Mouse (Mus musculus) bone marrow, adult 2 months (tissue): Measurements from ENCODE around the gene Pawr.

Experiments
- CTCF ChIP-seq: fragments of 200-500 bp; IDR thresholded peaks from 2 replicates; pipeline ENCODE4 v1.5.1; 2011; ENCODE audit warnings: low read length, control low read depth; ENCODE audit not compliant: control insufficient read depth, insufficient read depth
- POLR2A ChIP-seq: fragments of 200-500 bp; IDR thresholded peaks from 2 replicates; pipeline ENCODE4 v1.6.1; 2011; ENCODE audit warnings: low read depth, mild to moderate bottlenecking, control low read depth, low read length, borderline replicate concordance; ENCODE audit not compliant: control insufficient read depth

DNA sequence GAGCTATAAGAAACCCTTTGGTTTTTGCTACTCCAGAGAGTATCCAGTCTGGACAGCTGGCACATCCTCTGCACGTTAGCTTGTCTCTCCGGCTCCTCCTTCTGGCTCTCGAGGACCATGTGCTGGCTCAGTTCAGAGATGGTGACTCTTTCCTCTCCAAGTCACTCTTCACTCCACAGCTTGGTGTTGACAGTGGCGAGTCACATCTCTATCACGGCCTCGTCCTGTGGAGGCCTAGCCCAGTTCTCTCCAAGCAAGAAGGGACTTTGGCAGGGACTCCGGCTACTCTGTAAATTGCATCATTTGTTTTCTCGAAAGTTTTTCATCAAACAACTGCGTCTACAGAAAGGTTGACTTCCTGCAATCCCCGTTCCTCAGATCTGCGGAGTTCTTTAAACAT, 116.5 kb downstream of the Pawr start:
- TF ChIP-seq CTCF = no peak
- no peak for TF ChIP-seq POLR2A
